Mouse (Mus musculus): ENCODE data around the gene Rps15.

Rps15 gene

GRCm38 (mm10) chr10:80260642-80261584, 31.3 kb upstream of the Rps15 start, which contains the start of the genes Gamt and Dazap1:
Gamt (minus strand) TSS chr10:80261012.
Dazap1 (plus strand) TSS chr10:80261486.
- DNase-seq, result peak; percentile 88

DNA sequence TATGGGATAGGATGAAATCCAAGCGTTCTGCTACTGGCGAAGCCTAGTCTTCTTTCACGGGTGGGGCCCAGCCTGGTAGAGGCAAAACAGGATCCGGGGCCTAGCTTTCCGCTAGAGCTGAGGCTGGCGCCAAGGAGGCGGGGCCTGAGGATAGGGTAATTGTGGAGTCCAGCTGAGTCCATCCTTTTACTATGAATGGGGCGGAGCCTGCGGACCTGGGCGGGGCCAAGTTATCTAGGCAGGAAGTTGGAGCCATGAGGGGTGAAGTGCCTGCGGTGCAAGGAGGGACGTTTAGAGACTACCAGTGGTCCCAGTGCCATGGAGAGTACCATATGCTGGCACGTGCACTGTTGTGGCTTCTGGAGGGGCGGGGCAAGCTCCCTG, 30.7 kb upstream of the Rps15 start:
- peak; percentile 85 for DNase-seq

DNA sequence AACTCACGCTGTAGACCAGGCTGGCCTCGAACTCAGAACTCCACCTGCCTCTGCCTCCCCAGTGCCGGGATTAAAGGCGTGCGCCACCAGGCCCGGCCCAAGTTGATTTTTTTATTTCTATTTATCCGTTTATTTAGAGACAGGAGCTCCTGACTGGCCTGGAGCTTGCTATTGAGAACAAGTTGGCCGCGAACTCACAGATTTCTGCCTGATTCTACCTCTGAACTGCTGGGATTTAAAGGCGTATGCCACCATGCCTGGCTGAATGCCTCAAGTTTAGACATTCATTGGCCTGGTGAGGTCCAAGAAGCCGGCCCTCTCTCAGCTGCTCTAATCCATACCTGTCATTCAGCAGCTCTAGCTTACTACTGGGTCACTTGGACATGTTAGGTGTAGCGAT, 30.1 kb upstream of the Rps15 start:
- DNase-seq, result no peak

DNA sequence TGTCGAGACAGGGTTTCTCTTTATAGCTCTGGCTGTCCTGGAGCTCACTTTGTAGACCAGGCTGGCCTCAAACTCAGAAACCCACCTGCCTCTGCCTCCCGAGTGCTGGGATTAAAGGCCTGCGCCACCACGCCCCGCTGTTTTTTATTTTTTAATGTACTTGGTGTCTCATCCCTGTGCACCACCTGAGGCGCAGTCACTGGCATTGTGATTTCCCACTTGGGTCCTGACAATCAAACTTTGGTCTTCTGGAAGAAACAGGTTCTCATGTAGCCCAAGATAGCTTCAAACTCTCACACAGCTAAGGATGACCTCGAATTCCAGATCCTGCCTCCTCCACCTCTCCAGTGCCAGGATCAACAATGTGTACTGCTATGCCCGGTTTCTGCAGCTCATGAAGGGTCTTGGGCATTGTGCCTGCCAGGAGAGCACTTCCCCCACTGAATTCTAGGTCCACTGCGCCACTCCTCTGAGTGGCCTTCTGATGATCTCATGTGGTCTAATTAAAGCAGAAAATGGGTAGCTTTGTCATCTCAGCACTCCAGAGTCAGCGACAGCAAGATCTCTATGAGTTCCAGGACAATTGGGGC, 29.4 kb upstream of the Rps15 start:
- DNase-seq, result no peak

DNA sequence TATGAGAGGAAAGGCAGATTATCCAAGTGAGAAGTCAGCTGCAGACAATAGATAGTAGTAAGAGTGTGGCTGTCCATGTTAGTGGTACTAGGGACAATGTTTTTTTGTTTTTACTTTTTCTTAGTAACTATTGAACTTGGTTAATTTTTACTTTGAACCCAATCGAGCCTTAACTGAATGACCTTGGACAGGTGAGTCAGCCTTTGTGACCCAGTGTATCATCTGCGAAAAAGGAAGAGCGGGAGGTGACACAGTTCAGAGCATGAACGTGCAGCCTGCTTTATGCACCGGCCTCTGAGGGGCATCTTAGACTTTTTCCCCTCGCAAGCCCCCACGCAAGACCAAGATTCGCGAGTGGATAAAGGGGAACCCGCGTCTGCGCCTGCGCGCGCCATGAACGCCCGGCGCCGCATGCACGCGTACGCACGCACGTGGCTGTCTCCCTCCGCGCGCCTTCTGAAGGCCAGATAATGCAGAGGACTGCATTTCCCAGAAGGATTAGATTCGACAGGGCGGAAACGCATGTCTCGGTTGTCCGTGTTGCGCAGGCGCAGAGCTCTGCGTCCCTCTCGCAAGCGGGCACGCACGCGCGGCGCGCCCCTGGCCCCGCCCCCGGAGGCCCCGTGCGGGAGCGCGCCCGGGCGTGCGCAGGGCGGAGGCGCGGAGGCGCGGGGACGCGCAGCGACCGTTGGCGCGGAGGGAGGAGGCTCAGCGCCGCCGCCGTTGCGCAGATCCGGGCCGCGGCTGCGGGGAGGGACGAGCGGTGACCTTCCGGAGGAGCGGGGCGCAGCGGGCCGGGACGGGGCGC, 27.7 kb upstream of the Rps15 start:
- peak; percentile 99 for DNase-seq

- DNase-seq, result no peak
Observed at GRCm38 (mm10) chr10:80265149-80265486, 27.1 kb upstream of the Rps15 start.

GRCm38 (mm10) chr10:80270099-80270498, 22.2 kb upstream of the Rps15 start:
- DNase-seq, result no peak

DNA sequence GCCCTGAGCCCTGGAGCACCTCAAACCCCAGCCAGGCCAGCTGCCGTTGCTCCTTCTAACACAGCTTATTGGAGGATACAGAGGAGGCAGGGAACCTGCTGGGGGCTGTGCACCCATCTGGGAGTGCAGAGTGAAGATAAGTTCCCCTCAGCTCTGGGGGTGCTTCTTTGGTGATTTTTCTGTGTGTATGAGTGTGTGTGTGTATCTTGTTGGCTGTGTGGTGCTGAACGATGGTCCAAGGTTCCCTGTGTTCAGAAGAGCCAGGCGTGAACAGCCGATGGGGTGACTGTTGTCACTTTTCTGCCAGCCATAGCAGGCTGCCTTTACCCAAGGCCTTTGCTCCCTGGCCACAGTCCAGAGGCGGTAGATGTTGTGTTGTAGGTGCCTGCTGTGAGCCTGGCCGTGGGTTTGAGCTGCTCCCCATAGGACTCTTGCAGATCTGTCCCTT, 21.5 kb upstream of the Rps15 start:
- DNase-seq, result no peak

DNA sequence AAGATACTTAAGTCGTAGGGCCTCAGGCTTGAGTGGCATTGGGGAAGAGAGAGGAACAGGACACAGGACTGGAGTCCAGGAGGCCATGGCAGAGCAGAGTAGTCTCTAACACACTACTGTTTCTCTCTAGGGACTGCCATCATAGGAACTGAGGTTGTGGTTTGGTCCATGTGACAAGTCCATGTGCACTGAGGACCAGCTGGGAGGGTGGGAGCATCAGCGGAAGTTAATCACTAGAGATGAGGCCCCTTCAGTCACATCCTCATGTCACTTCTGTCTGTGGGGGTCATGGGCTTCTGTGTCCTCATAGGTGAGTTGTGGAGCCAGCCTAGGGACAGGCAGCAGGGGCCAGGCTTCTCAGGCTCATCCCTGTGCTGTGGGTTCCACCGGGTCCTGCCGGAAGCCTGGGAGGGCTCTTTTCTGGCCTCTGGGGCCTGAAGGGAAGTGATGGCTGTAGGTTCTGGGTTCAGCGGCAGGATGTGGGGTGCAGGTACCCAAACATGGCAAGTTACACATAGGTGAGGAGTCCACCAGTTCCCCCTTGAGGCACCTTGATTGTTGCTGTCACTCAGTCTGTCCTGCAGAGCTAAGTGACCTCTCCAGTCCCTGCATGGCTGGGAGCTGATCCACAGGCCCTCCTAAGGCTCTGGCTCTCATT, 20.9 kb upstream of the Rps15 start:
- DNase-seq, result no peak

DNA sequence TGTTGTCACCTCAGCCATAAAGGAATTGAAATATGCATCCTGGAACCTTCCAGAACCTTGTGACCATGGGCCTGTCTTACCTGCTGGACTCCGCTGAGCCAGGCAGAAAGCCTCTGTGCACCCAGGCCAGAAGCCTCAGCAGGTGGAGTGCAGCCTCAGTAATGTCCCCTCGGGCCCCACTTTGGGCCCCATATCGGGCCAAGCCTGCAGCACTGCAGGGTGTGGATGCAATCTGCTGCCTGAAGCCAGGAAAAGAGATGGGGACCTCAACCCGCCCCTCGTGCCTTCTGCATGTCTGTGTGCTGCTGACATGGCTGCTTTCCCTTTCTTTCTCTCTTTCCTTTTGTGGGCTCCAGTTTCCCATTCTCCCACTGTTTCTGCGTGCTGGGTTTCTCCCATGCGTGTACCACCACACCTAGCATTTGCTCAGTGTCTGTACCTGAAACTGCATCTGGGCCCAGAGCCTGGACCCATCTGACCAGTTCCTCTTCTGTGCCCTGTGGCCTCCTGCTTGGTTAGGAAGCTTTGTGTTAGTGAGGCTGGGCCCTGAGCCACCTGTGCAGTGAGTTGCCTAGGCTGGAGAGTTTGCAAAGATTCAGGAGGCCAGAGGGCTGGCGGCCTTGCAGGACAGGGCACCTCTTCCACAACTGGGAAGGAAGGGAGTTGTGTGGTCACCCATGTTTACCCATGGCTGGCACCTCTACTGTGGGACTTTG, 20.2 kb upstream of the Rps15 start:
- no peak for DNase-seq

- DNase-seq, result no peak
Observed at GRCm38 (mm10) chr10:80273847-80274246, 18.4 kb upstream of the Rps15 start.

DNA sequence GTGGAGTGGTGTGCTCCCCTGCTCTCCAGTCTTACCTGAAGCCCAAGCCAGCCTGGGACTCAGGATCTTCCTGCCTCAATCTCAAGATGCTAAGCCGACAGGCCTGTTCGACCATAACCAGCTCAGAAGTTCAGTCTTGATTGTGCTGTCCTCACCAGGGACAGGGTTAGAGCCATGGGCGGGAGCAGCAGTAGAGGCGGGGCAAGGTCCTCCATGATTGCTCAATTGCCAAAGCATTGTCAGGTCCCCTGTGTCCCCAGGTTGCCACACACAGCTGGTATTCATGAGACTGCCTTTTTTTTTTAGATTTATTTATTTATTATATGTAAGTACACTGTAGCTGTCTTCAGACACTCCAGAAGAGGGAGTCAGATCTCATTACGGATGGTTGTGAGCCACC, 16.0 kb upstream of the Rps15 start:
- no peak for DNase-seq

GRCm38 (mm10) chr10:80278390-80278789, 13.9 kb upstream of the Rps15 start:
- no peak for DNase-seq

DNA sequence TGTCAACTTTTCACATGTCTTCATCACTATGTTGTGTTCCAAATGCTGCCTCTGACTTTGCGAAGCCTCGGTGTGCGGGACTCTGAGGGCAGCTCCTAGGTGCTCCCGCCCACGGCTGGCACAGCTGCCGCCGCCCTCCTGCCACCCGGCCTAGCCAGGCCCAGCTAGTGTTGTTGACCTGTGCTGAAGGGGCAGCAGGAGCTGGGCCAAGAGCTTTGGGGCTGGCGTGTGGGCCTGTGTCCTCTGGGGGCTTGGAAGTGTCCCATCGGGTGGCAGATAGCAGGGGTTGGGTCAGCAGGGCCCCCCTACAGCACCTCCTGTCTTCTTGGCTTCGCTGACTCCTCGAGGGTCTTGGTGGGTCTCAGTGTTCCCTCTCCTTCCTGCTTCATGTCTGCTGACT, 13.0 kb upstream of the Rps15 start:
- DNase-seq, result no peak

DNA sequence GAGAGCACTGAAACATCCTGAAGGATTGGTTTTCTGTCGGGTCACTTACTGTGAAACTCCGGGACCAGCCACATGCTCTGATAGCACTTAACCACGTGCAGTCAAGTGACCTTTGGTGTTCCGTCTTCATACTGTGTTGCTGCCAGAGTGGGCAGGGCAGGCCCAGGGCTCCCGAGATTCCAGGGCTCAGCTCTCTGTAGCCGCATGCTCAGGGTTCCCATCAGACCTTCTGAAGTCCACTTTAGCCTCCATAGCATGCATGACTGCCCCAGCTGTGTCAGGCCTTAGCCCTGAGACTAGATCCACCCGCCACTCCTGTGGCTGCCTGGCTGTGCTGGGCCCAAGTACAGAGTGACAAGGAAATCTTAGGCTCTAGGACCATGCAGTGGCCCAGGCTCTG, 10.9 kb upstream of the Rps15 start:
- DNase-seq, result no peak

DNA sequence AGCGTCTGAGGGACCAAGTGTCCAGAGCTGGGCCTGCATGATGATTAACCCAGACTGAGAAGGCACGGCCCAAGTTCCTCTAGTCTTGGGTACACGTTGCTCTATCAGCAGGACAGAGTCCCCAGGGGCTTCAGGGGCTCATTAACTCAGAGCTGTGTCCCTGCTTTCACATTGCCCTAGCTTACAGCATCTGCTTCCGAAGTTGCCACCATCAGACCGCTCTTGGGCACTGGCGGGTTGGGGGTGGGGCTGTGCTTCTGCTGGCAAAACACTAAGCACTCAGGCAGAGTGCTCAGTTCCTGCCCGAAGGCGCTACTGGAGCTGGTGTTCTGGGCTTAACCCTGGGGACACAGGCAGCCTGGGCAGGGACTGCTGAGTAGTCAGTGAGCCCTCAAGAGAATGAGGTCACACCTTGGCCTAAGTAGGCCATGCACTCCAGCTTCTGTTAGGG, 10.3 kb upstream of the Rps15 start:
- no peak for DNase-seq

GRCm38 (mm10) chr10:80282481-80283441, 9.5 kb upstream of the Rps15 start:
- no peak for DNase-seq

DNA sequence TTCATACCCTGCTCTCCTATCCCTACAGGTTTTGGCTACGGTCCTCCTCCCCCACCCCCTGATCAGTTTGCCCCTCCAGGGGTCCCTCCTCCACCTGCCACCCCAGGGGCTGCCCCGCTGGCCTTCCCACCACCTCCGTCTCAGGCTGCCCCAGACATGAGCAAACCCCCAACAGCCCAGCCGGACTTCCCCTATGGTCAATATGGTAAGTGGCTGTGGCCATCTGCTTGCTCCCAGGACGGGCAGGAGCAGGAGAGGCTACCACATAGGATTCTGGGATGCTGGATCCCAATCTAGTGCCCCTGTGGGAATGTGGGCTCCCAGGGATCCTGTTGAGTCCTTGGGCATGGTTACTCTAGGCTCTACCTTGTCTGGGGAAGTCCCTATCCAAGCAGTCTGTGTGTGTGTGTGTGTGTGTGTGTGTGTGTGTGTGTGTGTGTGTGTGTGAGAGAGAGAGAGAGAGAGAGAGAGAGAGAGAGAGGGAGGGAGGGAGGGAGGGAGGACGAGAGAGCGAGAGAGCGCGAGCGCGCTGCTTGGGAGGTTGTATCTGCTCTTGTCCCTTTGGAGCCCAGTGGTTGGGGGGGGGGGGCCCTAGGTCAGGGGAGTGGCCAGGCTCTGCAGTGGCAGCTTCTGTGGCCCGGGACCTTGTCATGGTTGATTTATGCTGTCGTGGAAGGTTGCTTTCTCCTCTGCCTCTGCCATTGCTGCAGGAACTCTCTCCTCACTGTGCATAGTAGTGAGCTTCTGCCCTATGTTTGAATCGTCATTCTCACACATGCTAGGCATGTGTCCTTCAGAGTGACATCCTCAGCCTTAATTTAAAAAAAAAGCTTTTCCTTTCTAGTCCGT, 6.8 kb upstream of the Rps15 start:
- DNase-seq, result no peak

- DNase-seq, result no peak
Observed at GRCm38 (mm10) chr10:80288097-80288496, 4.2 kb upstream of the Rps15 start.

DNA sequence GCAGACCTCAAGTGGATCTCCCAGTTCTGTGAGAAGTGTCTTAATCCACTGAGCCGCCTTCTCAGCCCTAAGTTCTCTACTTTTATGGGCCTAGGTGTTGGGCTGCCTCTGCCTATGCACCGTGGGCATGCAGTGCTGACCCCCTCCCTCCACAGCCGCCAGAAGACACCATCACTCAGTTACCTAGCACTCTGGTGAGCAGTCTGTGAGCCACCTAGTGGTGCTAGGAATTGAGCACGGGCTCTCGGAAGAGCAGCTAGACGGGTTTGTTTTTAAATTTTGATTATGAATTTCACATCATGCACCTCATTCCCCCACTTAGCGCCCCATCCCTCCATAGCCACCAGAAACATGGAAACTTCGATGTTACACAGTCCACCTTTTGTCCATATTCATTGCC, 3.6 kb upstream of the Rps15 start:
- no peak for DNase-seq

Data from right cerebral cortex, postnatal 25 days (tissue).